Mouse (Mus musculus): ENCODE measurements around the gene Tmem179b.
A peak's percentile ranks its signal among the peaks of the same experiment; 100 is the strongest.

Gene Tmem179b

DNA sequence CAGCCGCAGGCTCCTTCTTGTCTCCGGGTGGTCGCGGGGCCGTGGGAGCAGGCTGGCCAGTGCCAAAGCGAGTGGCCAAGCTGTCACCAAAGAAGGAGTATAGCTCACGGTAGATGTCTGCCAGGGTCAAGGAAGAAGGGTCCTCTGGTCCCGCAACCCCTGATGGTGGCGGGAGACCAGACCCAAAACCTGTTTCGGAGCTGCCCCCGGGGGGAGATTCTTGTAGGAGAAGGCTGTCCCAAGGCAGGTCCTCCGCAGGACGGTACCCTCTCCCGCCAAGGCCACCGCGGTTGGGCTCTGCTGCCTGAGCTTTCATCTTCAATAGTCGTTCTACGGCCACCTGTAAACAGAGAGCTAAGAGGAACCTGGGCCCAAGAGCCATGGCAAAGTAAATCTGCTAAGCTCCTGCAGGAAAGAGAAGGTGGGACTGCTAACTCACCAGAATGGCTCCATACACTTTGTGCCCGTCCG lies 719 bp upstream of the Tmem179b start:
- no peak for DNase-seq

- DNase-seq = no peak
Measured at GRCm38 (mm10) chr19:8773409-8773808, 858 bp downstream of the Tmem179b start.

GRCm38 (mm10) chr19:8772996-8773395 lies 1.3 kb downstream of the Tmem179b start:
- DNase-seq = no peak

- DNase-seq = peak; percentile 89
Measured at GRCm38 (mm10) chr19:8770567-8771270, 3.5 kb downstream of the Tmem179b start, which contains the start of gene Tmem223. Tmem223 (plus strand) TSS chr19:8770996.

GRCm38 (mm10) chr19:8765562-8765961 lies 8.7 kb downstream of the Tmem179b start:
- DNase-seq = no peak

- DNase-seq = no peak
Measured at GRCm38 (mm10) chr19:8763276-8763675, 11.0 kb downstream of the Tmem179b start.

DNA sequence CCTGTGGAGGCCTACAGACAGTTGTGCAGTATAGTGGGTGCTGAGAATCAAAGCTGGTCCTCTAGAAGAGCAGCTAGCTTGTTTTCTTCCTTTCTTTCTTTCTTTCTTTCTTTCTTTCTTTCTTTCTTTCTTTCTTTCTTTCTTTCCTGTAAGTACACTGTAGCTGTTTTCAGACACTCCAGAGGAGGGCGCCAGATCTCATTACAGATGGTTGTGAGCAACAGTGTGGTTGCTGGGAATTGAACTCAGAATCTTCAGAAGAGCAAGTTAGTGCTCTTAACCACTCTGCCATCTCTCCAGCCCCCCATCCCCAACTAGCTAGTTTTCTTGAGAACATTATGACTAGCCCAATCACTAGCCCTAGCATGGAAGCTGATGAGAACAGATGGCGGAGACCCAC lies 13.5 kb downstream of the Tmem179b start:
- no peak for DNase-seq

- no peak for DNase-seq
Measured at GRCm38 (mm10) chr19:8758899-8759298, 15.4 kb downstream of the Tmem179b start.

- no peak for DNase-seq
Measured at GRCm38 (mm10) chr19:8757471-8757998, 16.7 kb downstream of the Tmem179b start.

GRCm38 (mm10) chr19:8756635-8757387 lies 17.5 kb downstream of the Tmem179b start, which contains the start of gene Nxf1:
Nxf1 (plus strand) TSS chr19:8757073.
- DNase-seq = peak; percentile 94

GRCm38 (mm10) chr19:8755652-8756051 lies 18.6 kb downstream of the Tmem179b start:
- no peak for DNase-seq

GRCm38 (mm10) chr19:8747368-8747767 lies 26.9 kb downstream of the Tmem179b start:
- peak; percentile 26 for DNase-seq

GRCm38 (mm10) chr19:8745382-8745781 lies 28.9 kb downstream of the Tmem179b start:
- DNase-seq = no peak

GRCm38 (mm10) chr19:8742176-8742575 lies 32.1 kb downstream of the Tmem179b start:
- no peak for DNase-seq

DNA sequence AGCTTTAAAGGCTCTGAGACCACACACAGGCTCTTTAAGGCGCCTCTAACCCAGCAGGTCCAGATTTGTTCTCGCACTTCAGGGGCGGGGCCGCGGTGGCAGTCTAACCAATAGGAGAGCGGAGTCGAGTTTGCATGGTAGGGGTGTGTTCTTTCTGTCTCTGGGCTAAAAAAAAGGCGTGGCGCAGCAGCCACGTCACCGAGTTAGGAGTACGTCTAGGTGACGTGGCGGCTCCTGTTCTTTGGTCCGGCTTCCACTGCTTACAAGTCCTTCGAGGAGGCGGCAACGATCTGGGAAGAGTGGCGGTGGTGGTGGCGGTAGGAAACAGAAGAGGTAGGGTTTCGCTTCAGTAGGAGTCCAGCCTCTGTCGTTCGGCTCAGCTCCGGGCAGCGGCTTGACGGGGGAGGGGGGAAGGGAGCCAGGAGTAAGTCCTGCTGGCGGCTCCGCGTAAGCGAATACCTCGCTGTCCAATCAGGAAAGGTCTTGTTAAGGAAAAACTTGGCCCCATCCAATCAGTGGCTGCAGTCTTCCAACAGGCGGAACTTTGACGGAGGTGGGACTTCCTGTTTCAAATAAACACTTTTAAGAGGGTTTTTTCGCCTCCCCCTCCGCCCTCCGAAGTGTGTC lies 32.9 kb downstream of the Tmem179b start, which contains the start of gene Stx5a:
Gene Stx5a (plus strand): TSS at position 171 of the 627 bp plus-strand sequence.
- peak; percentile 98 for DNase-seq

DNA sequence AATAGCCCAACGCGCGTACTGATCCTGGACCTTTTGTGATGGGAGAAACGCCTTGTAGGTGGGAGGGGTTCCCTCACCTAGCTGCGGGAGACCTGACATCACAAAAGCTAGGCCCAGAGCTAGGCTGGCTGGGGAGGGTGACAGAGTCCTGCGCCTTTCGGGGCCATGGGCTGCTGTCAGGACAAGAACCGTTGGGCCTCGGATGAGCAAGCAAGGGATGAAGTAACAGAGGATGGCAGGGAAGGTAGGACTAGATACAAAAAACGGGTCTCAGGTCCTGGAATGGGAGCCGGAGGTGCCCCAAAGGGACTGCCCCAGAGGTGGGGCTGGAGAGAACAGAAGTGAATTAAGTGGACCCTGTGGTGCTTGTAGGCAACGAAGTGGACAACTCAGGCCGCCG lies 33.7 kb downstream of the Tmem179b start, which contains the start of gene 1700092M07Rik:
Gene 1700092M07Rik (plus strand): TSS at position 116 of the 400 bp plus-strand sequence.
- DNase-seq = peak; percentile 14

DNA sequence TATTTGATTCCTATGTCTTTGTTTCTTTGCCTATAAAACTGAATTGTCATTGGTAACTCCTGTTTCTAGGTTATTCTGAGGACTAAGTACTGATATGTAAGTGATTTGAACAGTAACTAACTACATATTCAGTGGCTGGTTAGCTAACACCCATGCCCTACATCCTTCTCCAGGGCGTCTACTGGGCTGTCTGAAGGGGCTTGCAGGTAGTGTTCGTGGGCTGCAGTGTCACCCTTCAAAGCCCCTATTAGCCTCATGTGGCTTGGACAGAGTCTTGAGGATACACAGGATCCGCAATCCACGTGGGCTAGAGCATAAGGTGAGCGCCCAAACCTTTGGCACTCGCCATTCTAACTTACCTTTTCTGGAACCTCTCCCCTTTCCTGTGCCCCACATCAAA lies 34.6 kb downstream of the Tmem179b start:
- no peak for DNase-seq

- no peak for DNase-seq
Measured at GRCm38 (mm10) chr19:8738911-8739310, 35.4 kb downstream of the Tmem179b start.

DNA sequence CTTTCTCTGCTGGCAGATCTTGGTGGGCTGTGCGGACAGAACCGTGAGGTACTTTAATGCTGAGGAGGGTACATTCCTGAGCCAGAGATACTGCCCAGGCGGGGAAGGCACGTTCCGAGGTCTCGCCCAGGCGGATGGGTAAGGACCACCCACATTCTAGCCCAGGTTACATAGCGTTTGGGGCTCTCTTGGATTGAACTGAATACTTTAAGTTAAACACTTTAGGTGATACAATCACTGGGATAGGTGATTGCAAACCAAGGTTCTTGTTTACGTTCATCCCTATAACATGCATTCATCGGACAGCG lies 38.2 kb downstream of the Tmem179b start:
- no peak for DNase-seq

DNA sequence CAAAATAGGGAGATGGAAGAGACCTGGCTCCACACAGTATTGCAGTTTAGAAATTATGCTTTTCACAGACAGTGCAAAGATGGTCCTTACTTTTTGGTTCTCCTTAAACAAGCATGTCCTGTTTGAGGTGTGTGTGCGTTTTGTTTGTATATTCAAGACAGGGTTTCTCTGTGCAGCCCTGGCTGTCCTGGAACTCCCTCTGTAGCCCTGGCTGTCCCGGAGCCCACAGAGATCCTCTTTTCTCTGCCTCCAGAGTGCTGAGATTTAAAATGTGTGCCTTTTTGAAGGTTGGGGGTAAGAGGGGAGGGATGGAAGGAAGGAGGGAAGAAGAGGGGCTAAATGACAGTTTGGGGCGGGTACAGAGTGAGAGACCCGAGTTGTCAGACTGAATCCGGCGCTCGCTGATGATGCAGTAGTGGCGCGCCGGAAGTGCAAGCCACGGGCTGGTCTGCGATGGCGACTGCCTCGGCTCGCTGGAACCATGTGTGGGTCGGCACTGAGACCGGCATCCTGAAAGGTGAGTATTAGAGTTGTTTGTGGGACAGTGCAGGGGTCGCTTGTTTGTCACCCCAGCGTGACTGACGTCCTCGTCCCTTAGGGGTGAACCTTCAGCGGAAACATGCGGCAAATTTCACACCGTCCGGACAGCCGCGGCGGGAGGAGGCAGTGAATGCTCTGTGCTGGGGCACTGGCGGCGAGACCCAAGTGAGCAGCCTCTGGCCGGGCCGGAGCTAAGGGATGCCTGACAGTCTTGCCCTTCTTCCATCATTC lies 38.7 kb downstream of the Tmem179b start, which contains the start of gene Wdr74:
Gene Wdr74 (plus strand): TSS at position 439 of the 771 bp plus-strand sequence.
- DNase-seq = peak; percentile 95

GRCm38 (mm10) chr19:8734334-8734733 lies 39.9 kb downstream of the Tmem179b start:
- DNase-seq = no peak
